Mouse (Mus musculus) liver, embryonic 13.5 days (tissue): Measurements from ENCODE around the gene Gpatch3. TPM values are rescaled to one million over a fixed set of nuclear protein-coding genes. Genes with fewer than 3 reads are reported as not detected.

Experiments
- ATAC-seq: fragments of 200-750 bp; cut with Nextera tagmentation; 2 replicates; pipeline ENCODE4 v1.8.0; 2017; ENCODE audit warnings: low read depth, mild to moderate bottlenecking, moderate number of reproducible peaks, moderate library complexity
- DNase-seq: peaks from one replicate; pipeline ENCODE4 v3.0.0; 2022
- H3K27ac ChIP-seq: fragments of 300-500 bp; sonication (generic); 2 replicates; pipeline ENCODE4 v1.5.1; 2015; ENCODE audit warnings: moderate library complexity, mild to moderate bottlenecking, inconsistent platforms
- H3K27me3 ChIP-seq: fragments of 300-500 bp; sonication (generic); 2 replicates; pipeline ENCODE4 v1.6.1; 2015; ENCODE audit warnings: mild to moderate bottlenecking, inconsistent platforms
- H3K36me3 ChIP-seq: fragments of 300-500 bp; sonication (generic); 2 replicates; pipeline ENCODE4 v1.6.1; 2015; ENCODE audit warnings: mild to moderate bottlenecking, inconsistent platforms
- H3K4me1 ChIP-seq: fragments of 300-500 bp; sonication (generic); replicated peaks from 2 replicates; pipeline ENCODE4 v1.6.1; 2015; ENCODE audit warnings: inconsistent platforms
- H3K4me2 ChIP-seq: fragments of 300-500 bp; sonication (generic); 2 replicates; pipeline ENCODE4 v1.6.1; 2015; ENCODE audit warnings: inconsistent platforms, mild to moderate bottlenecking, moderate library complexity
- H3K4me3 ChIP-seq: fragments of 300-500 bp; sonication (generic); replicated peaks from 2 replicates; pipeline ENCODE4 v1.5.1; 2015; ENCODE audit warnings: mild to moderate bottlenecking, inconsistent platforms
- H3K9ac ChIP-seq: fragments of 300-500 bp; sonication (generic); 2 replicates; pipeline ENCODE4 v1.6.1; 2015; ENCODE audit warnings: mild to moderate bottlenecking, inconsistent platforms
- H3K9me3 ChIP-seq: fragments of 300-500 bp; sonication (generic); replicated peaks from 2 replicates; pipeline ENCODE4 v1.6.1; 2016; ENCODE audit warnings: inconsistent platforms
- WGBS: fragments of 180-500 bp; shearing (Covaris S2); methylation state at CpG from one replicate; pipeline ENCODE4 v1.1.7; 2015; ENCODE audit not compliant: insufficient replicate concordance; 5-methylcytosine and 5-hydroxymethylcytosine counted together
- polyA plus RNA-seq: library from polyadenylated mRNA; unstranded; fragments of >200 nt; fragmentation: Nextera tagmentation; extraction: Ambion mirVana; gene quantifications from 2 replicates; pipeline ENCODE4 v1.2.1, GENCODE M21; 2015

Gpatch3 gene
- polyA plus RNA-seq, 1 experiment from 2014 or later = 4.3 TPM

- Histone ChIP-seq H3K9ac (no peak overlapping the region), H3K4me2 (no peak overlapping the region), H3K27ac (0 out of 2 replicates have a peak overlapping the region, but pooled peaks have one; percentile 9), H3K4me3 (no peak overlapping the region), H3K36me3 (peaks cover 5% of the 10 kb centered on the region; the same call in 1 of the 2 replicates), H3K27me3 (no peaks in the 10 kb centered on the region), H3K9me3 (no peaks in the 10 kb centered on the region), H3K4me1 (peaks cover 45% of the 10 kb centered on the region)
- no peak for DNase-seq
- ATAC-seq = no peak
- 68% methylated on average over 8 of the region's 8 CpGs for WGBS
Observed at GRCm38 (mm10) chr4:133620668-133621067, 46.1 kb downstream of the Gpatch3 start.

- no peaks in the 10 kb centered on the region for H3K27me3 ChIP-seq
- H3K9me3 ChIP-seq = no peaks in the 10 kb centered on the region
- H3K9ac ChIP-seq = no peak overlapping the region
- ATAC-seq (no peak), DNase-seq (no peak)
- no peak overlapping the region for H3K4me2 ChIP-seq
- peaks cover 21% of the 10 kb centered on the region; the same call in 1 of the 2 replicates for H3K36me3 ChIP-seq
- WGBS = 51% methylated on average over 10 of the region's 11 CpGs
- no peak overlapping the region for H3K4me3 ChIP-seq
- peaks cover 57% of the 10 kb centered on the region for H3K4me1 ChIP-seq
- H3K27ac ChIP-seq = no peak overlapping the region
Observed at GRCm38 (mm10) chr4:133622161-133622695, 47.7 kb downstream of the Gpatch3 start.

GRCm38 (mm10) chr4:133624830-133625229, 50.3 kb downstream of the Gpatch3 start:
- ATAC-seq = peak; percentile 80
- Histone ChIP-seq H3K36me3 (peaks cover 21% of the 10 kb centered on the region; the same call in 1 of the 2 replicates), H3K9ac (peak overlapping the region; percentile 39; the same call in 1 of the 2 replicates), H3K27ac (peak overlapping the region; percentile 63), H3K4me2 (no peak overlapping the region), H3K9me3 (no peaks in the 10 kb centered on the region), H3K4me3 (no peak overlapping the region), H3K27me3 (no peaks in the 10 kb centered on the region), H3K4me1 (peaks cover 53% of the 10 kb centered on the region)
- no peak for DNase-seq
- 26% methylated on average over 7 of the region's 7 CpGs for WGBS

- Histone ChIP-seq H3K27ac (peak overlapping the region; percentile 63), H3K27me3 (no peaks in the 10 kb centered on the region), H3K9me3 (no peaks in the 10 kb centered on the region), H3K9ac (peak overlapping the region; percentile 39), H3K4me3 (no peak overlapping the region), H3K4me1 (peaks cover 51% of the 10 kb centered on the region), H3K4me2 (peak overlapping the region; percentile 21; the same call in 1 of the 2 replicates), H3K36me3 (peaks cover 21% of the 10 kb centered on the region; the same call in 1 of the 2 replicates)
- WGBS = 30% methylated on average over 11 of the region's 11 CpGs
- no peak for DNase-seq
- 0 out of 2 replicates have a peak, but pooled peaks have one; percentile 37 for ATAC-seq
Observed at GRCm38 (mm10) chr4:133625621-133626071, 51.1 kb downstream of the Gpatch3 start.

- 0 out of 2 replicates have a peak overlapping the region, but pooled peaks have one; percentile 21 for H3K4me2 ChIP-seq
- no peaks in the 10 kb centered on the region for H3K27me3 ChIP-seq
- no peak for DNase-seq
- H3K36me3 ChIP-seq = peaks cover 21% of the 10 kb centered on the region; the same call in 1 of the 2 replicates
- H3K4me3 ChIP-seq = no peak overlapping the region
- no peaks in the 10 kb centered on the region for H3K9me3 ChIP-seq
- peak overlapping the region; percentile 63 for H3K27ac ChIP-seq
- WGBS = 45% methylated on average over 5 of the region's 5 CpGs
- H3K4me1 ChIP-seq = peaks cover 54% of the 10 kb centered on the region
- peak overlapping the region; percentile 39; the same call in 1 of the 2 replicates for H3K9ac ChIP-seq
- ATAC-seq = no peak
Observed at GRCm38 (mm10) chr4:133626221-133626620, 51.7 kb downstream of the Gpatch3 start.

GRCm38 (mm10) chr4:133626621-133627020, 52.1 kb downstream of the Gpatch3 start:
- no peak overlapping the region for H3K4me2 ChIP-seq
- no peak overlapping the region for H3K9ac ChIP-seq
- no peaks in the 10 kb centered on the region for H3K9me3 ChIP-seq
- no peaks in the 10 kb centered on the region for H3K27me3 ChIP-seq
- 84% methylated on average over 9 of the region's 9 CpGs for WGBS
- peak overlapping the region; percentile 63 for H3K27ac ChIP-seq
- H3K36me3 ChIP-seq = peaks cover 21% of the 10 kb centered on the region; the same call in 1 of the 2 replicates
- H3K4me3 ChIP-seq = no peak overlapping the region
- DNase-seq (no peak), ATAC-seq (no peak)
- peaks cover 58% of the 10 kb centered on the region for H3K4me1 ChIP-seq

GRCm38 (mm10) chr4:133627039-133627438, 52.5 kb downstream of the Gpatch3 start:
- no peak overlapping the region for H3K9ac ChIP-seq
- H3K36me3 ChIP-seq = peaks cover 21% of the 10 kb centered on the region; the same call in 1 of the 2 replicates
- no peak for ATAC-seq
- no peak overlapping the region for H3K4me3 ChIP-seq
- WGBS = 90% methylated on average over 14 of the region's 14 CpGs
- no peaks in the 10 kb centered on the region for H3K9me3 ChIP-seq
- H3K27ac ChIP-seq = peak overlapping the region; percentile 37; the same call in 1 of the 2 replicates
- no peak overlapping the region for H3K4me2 ChIP-seq
- no peaks in the 10 kb centered on the region for H3K27me3 ChIP-seq
- peaks cover 60% of the 10 kb centered on the region for H3K4me1 ChIP-seq
- no peak for DNase-seq

GRCm38 (mm10) chr4:133628517-133628916, 54.0 kb downstream of the Gpatch3 start:
- 61% methylated on average over 2 of the region's 2 CpGs for WGBS
- Histone ChIP-seq H3K27ac (no peak overlapping the region), H3K9ac (no peak overlapping the region), H3K27me3 (no peaks in the 10 kb centered on the region), H3K4me3 (no peak overlapping the region), H3K4me2 (no peak overlapping the region), H3K36me3 (peaks cover 21% of the 10 kb centered on the region; the same call in 1 of the 2 replicates), H3K9me3 (no peaks in the 10 kb centered on the region), H3K4me1 (peaks cover 67% of the 10 kb centered on the region)
- no peak for ATAC-seq
- no peak for DNase-seq

GRCm38 (mm10) chr4:133629191-133629590, 54.6 kb downstream of the Gpatch3 start:
- H3K4me2 ChIP-seq = no peak overlapping the region
- H3K4me1 ChIP-seq = peaks cover 67% of the 10 kb centered on the region
- WGBS = 64% methylated on average over 7 of the region's 7 CpGs
- no peak overlapping the region for H3K9ac ChIP-seq
- H3K36me3 ChIP-seq = peaks cover 21% of the 10 kb centered on the region; the same call in 1 of the 2 replicates
- no peak for DNase-seq
- no peak overlapping the region for H3K27ac ChIP-seq
- no peaks in the 10 kb centered on the region for H3K27me3 ChIP-seq
- no peaks in the 10 kb centered on the region for H3K9me3 ChIP-seq
- no peak for ATAC-seq
- no peak overlapping the region for H3K4me3 ChIP-seq

GRCm38 (mm10) chr4:133630326-133630920, 55.9 kb downstream of the Gpatch3 start:
- H3K4me1 ChIP-seq = peaks cover 57% of the 10 kb centered on the region
- no peak overlapping the region for H3K9ac ChIP-seq
- H3K27me3 ChIP-seq = no peaks in the 10 kb centered on the region
- peaks cover 16% of the 10 kb centered on the region; the same call in 1 of the 2 replicates for H3K36me3 ChIP-seq
- ATAC-seq (no peak), DNase-seq (no peak)
- no peak overlapping the region for H3K27ac ChIP-seq
- H3K4me3 ChIP-seq = no peak overlapping the region
- 80% methylated on average over 8 of the region's 8 CpGs for WGBS
- no peaks in the 10 kb centered on the region for H3K9me3 ChIP-seq
- H3K4me2 ChIP-seq = no peak overlapping the region

- peak overlapping the region; percentile 84 for H3K4me2 ChIP-seq
- WGBS = 64% methylated on average over 14 of the region's 14 CpGs
- H3K36me3 ChIP-seq = peaks cover 10% of the 10 kb centered on the region; the same call in 1 of the 2 replicates
- H3K9me3 ChIP-seq = no peaks in the 10 kb centered on the region
- DNase-seq = no peak
- H3K27me3 ChIP-seq = no peaks in the 10 kb centered on the region
- H3K27ac ChIP-seq = no peak overlapping the region
- 0 out of 2 replicates have a peak overlapping the region, but pooled peaks have one; percentile 82 for H3K9ac ChIP-seq
- H3K4me1 ChIP-seq = peaks cover 49% of the 10 kb centered on the region
- no peak for ATAC-seq
- H3K4me3 ChIP-seq = peak overlapping the region; percentile 76; the same call in 1 of the 2 replicates
Observed at GRCm38 (mm10) chr4:133631071-133631768, 56.7 kb downstream of the Gpatch3 start.
